Mouse (Mus musculus) spleen, adult 10 weeks (tissue): ENCODE measurements around the gene Duxbl2. TPM values are rescaled to one million over a fixed set of nuclear protein-coding genes. Genes with fewer than 3 reads are reported as not detected.

ENCODE experiments used
- polyA plus RNA-seq: library from polyadenylated mRNA; stranded (reverse); fragments of 350-450 nt; fragmentation: Illumina TruSeq; extraction: RNeasy Lipid Tissue Mini Kit (QIAGEN cat#74804); gene quantifications from one replicate; pipeline ENCODE4 v1.2.3, GENCODE M21; 2015; ENCODE audit warnings: low replicate concordance; ENCODE audit not compliant: insufficient read depth

Duxbl2 gene
- polyA plus RNA-seq = 1.1 TPM

GRCm38 (mm10) chr14:26118150-26118549, at the start of gene Duxbl2:
Gene Duxbl2 (plus strand): TSS chr14:26118349.

GRCm38 (mm10) chr14:26081216-26081615, 36.9 kb upstream of the Duxbl2 start, which contains the start of gene Cphx2:
Gene Cphx2 (plus strand): TSS chr14:26081516.

GRCm38 (mm10) chr14:26081997-26082396, 36.2 kb upstream of the Duxbl2 start, which contains the start of gene Cphx3:
Gene Cphx3 (plus strand): TSS chr14:26082297.

Other genes with a start within 250 kb of the Duxbl2 start
- 1.8 TPM for gene Plac9a, start 215.2 kb upstream of the Duxbl2 start, polyA plus RNA-seq
- gene Tmem254a, start 190.7 kb upstream of the Duxbl2 start, polyA plus RNA-seq = 3.4 TPM
- gene Cphx1, start 180.0 kb upstream of the Duxbl2 start, polyA plus RNA-seq = not detected
- gene Duxbl1, start 139.8 kb upstream of the Duxbl2 start, polyA plus RNA-seq = 0.80 TPM
- 9.5 TPM for gene Gm9780, start 75.6 kb upstream of the Duxbl2 start, polyA plus RNA-seq
- gene Tmem254c, start 51.0 kb upstream of the Duxbl2 start, polyA plus RNA-seq = 32.6 TPM
- not detected for gene Cphx2, start 36.8 kb upstream of the Duxbl2 start, polyA plus RNA-seq
- not detected for gene Cphx3, start 36.1 kb upstream of the Duxbl2 start, polyA plus RNA-seq
- 15.1 TPM for gene Plac9b, start 64.1 kb downstream of the Duxbl2 start, polyA plus RNA-seq
- 27.9 TPM for gene Tmem254b, start 88.7 kb downstream of the Duxbl2 start, polyA plus RNA-seq
- 0.19 TPM for gene Duxbl3, start 139.6 kb downstream of the Duxbl2 start, polyA plus RNA-seq